Mouse (Mus musculus) layer of hippocampus, postnatal 36 days (tissue): ENCODE measurements around the gene Fam171a1. TPM values are rescaled to one million over a fixed set of nuclear protein-coding genes. Genes with fewer than 3 reads are reported as not detected.
"Not testable (repeated sequence)": the region's sequence is repeated elsewhere in the genome, so short reads cannot be mapped to it uniquely, and the experiment has no call there.

Source experiments
- DNase-seq, 2 experiments: peaks; one replicate each; pipeline ENCODE4 v3.0.0; 2022
- total RNA-seq, 2 experiments: library from RNA; stranded (reverse); gene quantifications; 2 replicates each; pipeline ENCODE4 v1.2.3; 2021

The Fam171a1 gene
- total RNA-seq, 2 experiments from 2014 or later = 73.5 to 73.7 TPM

DNA sequence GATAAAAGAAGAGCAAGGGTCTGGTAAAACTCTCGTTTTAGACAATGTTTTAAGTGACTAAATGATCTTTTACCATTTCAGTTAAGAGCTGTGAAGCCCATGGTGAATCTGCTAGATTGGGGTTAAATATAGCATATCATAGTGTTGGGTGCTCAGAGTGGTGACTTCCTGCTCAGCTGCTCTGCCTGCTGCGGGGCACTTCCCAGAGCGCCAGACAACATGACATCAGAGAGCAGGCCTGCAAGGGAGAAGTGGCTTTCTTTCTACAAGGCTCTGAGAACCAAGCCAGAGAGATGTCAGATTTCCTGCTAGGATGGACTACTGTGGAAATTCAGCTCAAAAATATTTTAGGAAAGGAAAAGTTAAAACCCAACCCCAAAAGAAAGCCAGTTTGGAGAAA is 57.8 kb downstream of the Fam171a1 start:
- no peak for DNase-seq

DNA sequence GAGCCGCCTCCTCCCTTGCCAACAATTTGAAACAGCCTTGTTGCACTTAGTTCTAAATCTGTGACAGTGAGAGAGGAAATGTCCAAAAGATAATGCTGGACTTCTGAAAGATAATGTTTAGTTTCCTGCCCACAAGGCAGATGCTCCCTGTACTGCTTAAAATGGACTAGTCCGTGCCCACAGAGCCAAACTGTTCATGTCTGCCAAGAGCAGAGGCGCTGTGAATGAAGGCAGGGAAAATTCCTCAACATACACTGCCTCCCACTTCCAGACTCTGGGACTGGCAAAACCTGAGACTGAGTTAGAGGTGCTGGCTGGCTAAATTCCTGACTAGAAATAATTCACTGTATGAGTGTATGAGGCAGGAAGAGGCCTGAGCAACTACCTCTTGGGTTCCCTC is 58.6 kb downstream of the Fam171a1 start:
- peak; percentile 54 to 65 for DNase-seq

GRCm38 (mm10) chr2:3174890-3175289 is 60.9 kb downstream of the Fam171a1 start:
- no peak for DNase-seq

GRCm38 (mm10) chr2:3175988-3176387 is 62.0 kb downstream of the Fam171a1 start:
- not testable (repeated sequence) for DNase-seq

GRCm38 (mm10) chr2:3176751-3177150 is 62.7 kb downstream of the Fam171a1 start:
- DNase-seq = no peak

DNA sequence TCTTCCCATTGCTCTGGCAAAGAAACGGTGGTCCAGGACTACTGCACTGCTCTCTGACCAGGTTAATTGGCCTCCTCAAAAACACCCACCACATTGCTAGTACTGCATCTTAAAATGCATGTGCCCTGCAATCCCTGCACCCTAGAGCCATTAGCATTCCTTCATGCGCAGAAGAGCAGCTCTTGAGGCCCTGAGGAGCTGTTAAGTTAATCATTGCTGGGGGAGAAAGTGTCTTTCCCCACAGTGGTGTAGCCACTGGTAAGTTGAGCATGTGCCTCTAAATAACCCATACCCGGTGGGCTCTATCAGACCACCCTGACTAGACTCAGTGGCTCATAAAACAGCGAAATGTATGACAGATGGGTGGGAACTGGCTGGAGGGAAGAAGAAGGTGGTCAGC is 66.5 kb downstream of the Fam171a1 start:
- DNase-seq = no peak

DNA sequence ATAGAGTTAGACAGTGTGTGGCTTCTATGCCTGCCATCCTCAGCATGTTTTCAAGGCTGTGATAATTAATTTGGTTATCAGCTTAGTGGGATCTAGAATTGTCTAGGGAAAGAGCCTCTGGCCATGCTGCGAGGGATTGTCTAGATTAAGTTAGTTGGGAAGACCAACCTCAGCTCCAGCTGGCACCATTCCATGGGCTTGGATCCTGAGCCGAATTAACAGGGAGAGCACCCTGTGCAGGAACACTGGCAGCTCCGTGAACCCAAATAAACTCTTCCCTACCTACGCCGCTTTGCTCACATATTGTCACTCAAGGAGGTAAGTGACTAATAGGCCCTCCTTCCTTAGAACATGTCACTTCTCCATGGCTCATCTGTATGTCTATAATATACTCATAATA is 69.6 kb downstream of the Fam171a1 start:
- no peak for DNase-seq

- DNase-seq = no peak
These were observed 71.3 kb downstream of the Fam171a1 start for GRCm38 (mm10) chr2:3185335-3185734.

DNA sequence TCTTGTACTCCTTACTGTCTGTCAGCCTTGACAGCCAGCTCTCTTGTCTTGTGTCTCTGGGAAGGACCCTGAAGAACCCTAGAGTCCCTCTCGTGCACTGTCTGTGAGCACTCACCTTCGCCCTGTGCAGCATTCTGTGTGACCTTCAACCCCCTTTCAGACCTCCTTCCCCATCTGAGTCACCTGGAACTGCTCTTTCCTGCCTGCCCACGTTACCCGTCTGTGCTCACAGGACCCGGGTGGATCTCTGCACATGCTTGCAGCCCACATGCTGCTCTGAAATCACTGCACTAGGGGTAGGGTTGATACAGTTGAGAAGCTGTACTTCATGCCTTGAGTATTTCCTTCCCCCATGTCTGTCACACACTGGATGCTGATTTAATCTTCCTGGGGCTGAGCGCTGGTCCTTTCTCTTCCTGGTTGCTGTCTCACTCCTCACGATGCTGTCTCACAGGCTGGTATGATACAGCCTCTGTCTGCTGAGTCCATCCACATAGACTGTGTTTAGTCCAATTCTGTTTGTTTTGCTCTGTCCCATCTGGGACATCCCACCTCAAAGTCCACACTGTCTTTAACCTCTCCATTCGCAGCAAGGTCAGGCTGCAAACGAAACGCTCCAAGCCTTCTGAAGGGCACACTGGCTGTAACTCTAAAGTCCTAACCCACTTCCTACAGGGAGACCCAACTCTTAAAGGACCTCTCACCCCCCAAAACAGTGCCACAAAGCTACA is 74.9 kb downstream of the Fam171a1 start:
- no peak for DNase-seq

DNA sequence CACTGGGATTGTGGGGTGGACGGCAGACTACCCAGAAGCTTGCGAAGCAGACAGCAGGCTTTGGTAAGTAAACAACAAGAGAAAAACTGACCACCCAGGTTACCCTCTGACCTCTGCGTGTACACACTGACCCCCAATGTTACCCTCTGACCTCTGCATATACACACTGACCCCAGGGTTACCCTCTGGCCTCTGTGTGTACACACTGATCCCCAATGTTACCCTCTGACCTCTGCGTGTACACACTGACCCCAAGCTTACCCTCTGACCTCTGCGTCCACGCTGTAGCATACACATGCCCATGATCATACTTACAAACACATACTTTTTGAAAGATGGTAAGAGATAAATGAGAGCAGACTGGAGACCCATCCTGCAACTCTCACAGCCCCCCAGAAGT is 77.1 kb downstream of the Fam171a1 start:
- DNase-seq = no peak

DNA sequence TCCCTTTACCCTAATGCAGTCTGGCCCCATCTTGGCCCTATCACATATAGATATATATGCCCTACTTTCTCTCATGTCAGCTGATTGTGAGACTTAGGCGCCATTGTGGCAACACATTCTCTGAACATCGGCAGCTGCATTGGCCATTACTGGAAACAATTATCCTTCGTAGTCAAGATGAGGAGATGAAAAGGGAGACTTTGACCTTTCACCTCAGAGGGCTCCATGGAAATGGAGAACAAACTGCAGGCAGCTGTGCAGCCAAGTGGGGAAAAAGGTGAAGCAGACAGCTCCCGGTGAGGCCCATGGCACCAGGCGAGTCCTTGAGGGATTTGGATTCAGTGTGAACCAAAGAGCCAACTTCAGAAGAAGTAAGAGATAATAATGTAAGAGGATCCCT is 81.5 kb downstream of the Fam171a1 start:
- DNase-seq = no peak

- no peak for DNase-seq
These were observed 86.4 kb downstream of the Fam171a1 start for GRCm38 (mm10) chr2:3200422-3200821.

DNA sequence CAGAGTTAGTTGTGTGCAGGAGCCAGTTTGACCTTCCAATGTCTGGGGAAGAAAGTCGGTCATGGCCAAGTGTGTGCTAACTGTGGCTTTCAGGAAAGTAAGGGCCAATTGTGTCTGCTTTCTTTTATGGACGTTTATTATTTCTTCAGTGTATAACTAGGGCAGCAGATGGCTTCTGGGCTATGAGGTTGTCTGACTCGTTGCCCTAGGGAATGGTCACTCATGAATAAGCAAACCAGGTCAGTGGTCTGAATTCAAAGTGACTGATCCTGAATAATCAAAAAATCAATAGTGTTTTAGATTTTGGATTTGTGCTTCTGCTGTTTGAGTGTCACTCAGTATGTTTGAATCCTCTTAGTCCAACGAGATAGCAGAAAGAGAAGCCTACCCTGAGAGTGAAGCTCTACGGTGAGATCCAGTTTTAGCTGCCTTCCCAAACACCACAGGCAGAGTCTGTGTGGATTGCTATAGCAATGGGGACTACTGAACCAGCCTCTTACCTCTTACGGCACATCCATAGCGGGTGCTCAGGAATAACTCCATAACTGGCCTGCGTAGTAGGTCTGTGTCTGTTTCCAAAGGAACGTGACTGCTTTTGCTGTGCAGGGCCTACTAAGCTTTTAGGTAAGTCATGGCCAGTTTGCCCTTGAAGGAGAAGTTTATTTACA is 93.1 kb downstream of the Fam171a1 start:
- no peak for DNase-seq

DNA sequence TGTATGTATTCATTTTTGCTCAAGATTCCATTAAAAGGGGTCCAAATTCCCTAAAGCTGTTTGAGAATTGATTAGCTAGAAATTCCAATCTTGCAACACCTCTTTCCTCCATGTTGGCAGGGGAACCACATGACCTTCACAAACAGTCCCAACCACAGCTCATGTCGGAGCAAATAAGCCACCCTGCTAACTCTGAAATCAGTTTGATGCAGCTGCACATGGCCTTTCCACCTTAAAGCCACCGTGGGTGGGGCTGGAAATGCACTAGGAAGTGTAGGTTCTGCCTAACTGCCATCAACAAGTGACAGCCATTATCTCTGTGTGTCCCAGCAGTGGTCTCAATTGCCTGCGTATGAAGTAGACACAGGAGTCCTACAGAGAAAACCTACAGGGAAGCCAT is 101.5 kb downstream of the Fam171a1 start:
- DNase-seq = no peak

GRCm38 (mm10) chr2:3216617-3217016 is 102.6 kb downstream of the Fam171a1 start:
- DNase-seq = no peak

GRCm38 (mm10) chr2:3217577-3217976 is 103.6 kb downstream of the Fam171a1 start:
- not testable (repeated sequence) for DNase-seq

GRCm38 (mm10) chr2:3218225-3218624 is 104.2 kb downstream of the Fam171a1 start:
- peak; percentile 51 to 66 for DNase-seq

GRCm38 (mm10) chr2:3228475-3228874 is 114.5 kb downstream of the Fam171a1 start:
- no peak for DNase-seq

DNA sequence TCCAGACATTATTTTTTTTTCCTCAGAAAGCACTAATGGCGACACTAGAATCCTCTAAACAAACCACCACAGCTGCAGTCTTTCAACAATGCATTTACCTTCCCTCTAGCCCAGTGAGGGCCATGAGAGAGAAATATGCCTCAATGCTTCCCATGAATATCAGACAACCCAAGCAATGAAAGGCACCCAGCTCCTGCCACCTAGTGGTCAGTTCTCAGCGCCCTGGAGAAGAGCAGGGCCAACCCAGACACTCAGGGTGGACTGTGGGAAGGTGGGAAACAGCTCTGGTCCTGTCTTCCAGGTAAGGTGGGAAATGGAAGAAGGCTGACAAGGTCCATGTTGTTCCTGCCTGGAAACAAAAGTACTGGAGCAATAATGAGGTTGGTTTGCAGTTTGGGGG is 115.0 kb downstream of the Fam171a1 start:
- DNase-seq = peak; percentile 60 to 65

DNA sequence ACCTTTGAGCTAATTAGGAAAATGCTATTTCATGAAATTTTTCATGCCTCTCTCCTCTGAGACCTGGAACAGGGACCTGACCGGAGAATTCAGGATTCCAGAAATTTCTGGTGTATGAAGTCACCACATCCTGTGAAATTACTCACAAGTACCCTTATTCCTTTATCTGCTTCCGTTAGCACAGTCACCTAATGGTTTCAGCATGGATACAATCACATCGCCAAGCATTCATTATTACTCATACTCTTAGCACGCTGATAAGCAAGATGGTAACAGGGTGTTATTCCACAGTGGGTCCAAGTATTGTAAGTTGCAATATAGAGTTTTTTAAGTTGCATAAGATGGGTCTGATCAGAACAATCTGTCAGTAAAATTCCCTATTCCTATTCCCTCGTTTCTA is 125.2 kb downstream of the Fam171a1 start:
- DNase-seq = no peak

GRCm38 (mm10) chr2:3244251-3244650 is 130.2 kb downstream of the Fam171a1 start:
- DNase-seq = no peak

- no peak for DNase-seq
These were observed 137.3 kb downstream of the Fam171a1 start for GRCm38 (mm10) chr2:3251309-3251708.

GRCm38 (mm10) chr2:3266466-3266865 is 152.4 kb downstream of the Fam171a1 start:
- DNase-seq = no peak

- no peak for DNase-seq
These were observed 153.9 kb downstream of the Fam171a1 start for GRCm38 (mm10) chr2:3267879-3268278.
